In genomic region chr4:104368561-104369021, GRCm38 (mm10) we compare ENCODE assay signal across 8 mouse cellular contexts.
A peak's percentile ranks its signal among the peaks of the same experiment; 100 is the strongest.
DNase-seq lines count a peak whose midpoint lies in the region; ATAC-seq lines count a peak whose summit lies in the region.

No protein-coding gene starts in this region.

- peak overlapping the region; percentile 65 for H3K4me3 ChIP-seq in kidney, embryonic 16.5 days (ENCODE audit: low read length)

- H3K27me3 ChIP-seq in kidney, embryonic 16.5 days (ENCODE audit: insufficient read depth, low read length): peaks cover 54% of the 10 kb centered on the region

- H3K36me3 ChIP-seq in kidney, embryonic 16.5 days (ENCODE audit: insufficient read depth, low read length): no peaks in the 10 kb centered on the region

- peak overlapping the region; percentile 96 for H3K4me2 ChIP-seq in kidney, embryonic 16.5 days (replicated peaks; ENCODE audit: low read depth, low read length)

- under 1% methylated on average over 20 of the region's 20 CpGs for WGBS in kidney, embryonic 16.5 days

- ATAC-seq in kidney, embryonic 16.5 days (ENCODE audit: low FRiP score, low TSS enrichment): peak; percentile 29; the same call in 1 of the 2 replicates
- ATAC-seq in CD4-positive, CD25-positive, alpha-beta regulatory T cell, adult 4 months: no peak

- peaks cover 4% of the 10 kb centered on the region; the same call in 1 of the 2 replicates for H3K4me1 ChIP-seq in kidney, embryonic 16.5 days (ENCODE audit: insufficient read depth, low read length)

- peak overlapping the region; percentile 67; the same call in 1 of the 2 replicates for H3K9ac ChIP-seq in kidney, embryonic 16.5 days (replicated peaks; ENCODE audit: low read length)

- H3K9me3 ChIP-seq in kidney, embryonic 16.5 days (ENCODE audit: low read length): no peaks in the 10 kb centered on the region

- DNase-seq in adrenal gland, adult 2 months: peak; percentile 8
- DNase-seq in adrenal gland, adult 8-10 months: no peak
- peak; percentile 74 for DNase-seq in cerebellum, adult 8-10 months
- DNase-seq in forelimb bud, embryonic 11.5 days (ENCODE audit: low read depth, low spot score): peak; percentile 76
- DNase-seq in liver: peak; percentile 7
- peak; percentile 75 for DNase-seq in right cerebral cortex, postnatal 14 days

- H3K27ac ChIP-seq in kidney, embryonic 16.5 days (ENCODE audit: low read length): no peak overlapping the region
